Mouse (Mus musculus): ENCODE measurements around the gene Agap2. TPM values are rescaled to one million over a fixed set of nuclear protein-coding genes. Genes with fewer than 3 reads are reported as not detected.
A peak's percentile ranks its signal among the peaks of the same experiment; 100 is the strongest.

The Agap2 gene
- polyA plus RNA-seq, 1 experiment from 2014 or later, result 0.26 TPM

GRCm38 (mm10) chr10:127115068-127115467 is 40.0 kb downstream of the Agap2 start:
- Histone ChIP-seq H3K4me2 (ENCODE audit: low read length) (no peak overlapping the region), H3K9me3 (ENCODE audit: control insufficient read depth, low read length) (no peaks in the 10 kb centered on the region), H3K36me3 (ENCODE audit: control insufficient read depth, insufficient read depth, low read length) (peaks cover 48% of the 10 kb centered on the region), H3K27me3 (replicated peaks; ENCODE audit: control insufficient read depth, insufficient read depth, low read length) (no peaks in the 10 kb centered on the region), H3K4me3 (ENCODE audit: low read depth, low read length) (no peak overlapping the region), H3K9ac (ENCODE audit: low read length) (no peak overlapping the region), H3K27ac (ENCODE audit: low read depth) (no peak overlapping the region), H3K4me1 (replicated peaks; ENCODE audit: control insufficient read depth, insufficient read depth, low read length) (0 out of 2 replicates have a peak, but pooled peaks cover under 1% of the 10 kb centered on the region)
- ATAC-seq (replicated peaks; ENCODE audit: low FRiP score, low TSS enrichment, low read depth) (no peak), DNase-seq (ENCODE audit: low spot score) (no peak)
- WGBS, result 87% methylated on average over 2 of the region's 2 CpGs

GRCm38 (mm10) chr10:127118470-127118869 is 43.4 kb downstream of the Agap2 start:
- no peaks in the 10 kb centered on the region for H3K27me3 ChIP-seq (replicated peaks; ENCODE audit: control insufficient read depth, insufficient read depth, low read length)
- ATAC-seq (replicated peaks; ENCODE audit: low FRiP score, low TSS enrichment, low read depth) (no peak), DNase-seq (ENCODE audit: low spot score) (no peak)
- no peak overlapping the region for H3K9ac ChIP-seq (ENCODE audit: low read length)
- H3K4me1 ChIP-seq (replicated peaks; ENCODE audit: control insufficient read depth, insufficient read depth, low read length), result peaks cover 13% of the 10 kb centered on the region
- H3K4me3 ChIP-seq (ENCODE audit: low read depth, low read length), result no peak overlapping the region
- peaks cover 42% of the 10 kb centered on the region for H3K36me3 ChIP-seq (ENCODE audit: control insufficient read depth, insufficient read depth, low read length)
- H3K4me2 ChIP-seq (ENCODE audit: low read length), result no peak overlapping the region
- H3K9me3 ChIP-seq (ENCODE audit: control insufficient read depth, low read length), result no peaks in the 10 kb centered on the region
- no peak overlapping the region for H3K27ac ChIP-seq (ENCODE audit: low read depth)
- 93% methylated on average over 11 of the region's 11 CpGs for WGBS

GRCm38 (mm10) chr10:127119229-127119628 is 44.1 kb downstream of the Agap2 start:
- no peaks in the 10 kb centered on the region for H3K27me3 ChIP-seq (replicated peaks; ENCODE audit: control insufficient read depth, insufficient read depth, low read length)
- no peak overlapping the region for H3K4me2 ChIP-seq (ENCODE audit: low read length)
- no peak overlapping the region for H3K4me3 ChIP-seq (ENCODE audit: low read depth, low read length)
- peaks cover 42% of the 10 kb centered on the region for H3K36me3 ChIP-seq (ENCODE audit: control insufficient read depth, insufficient read depth, low read length)
- no peak overlapping the region for H3K9ac ChIP-seq (ENCODE audit: low read length)
- H3K4me1 ChIP-seq (replicated peaks; ENCODE audit: control insufficient read depth, insufficient read depth, low read length), result peaks cover 13% of the 10 kb centered on the region
- ATAC-seq (replicated peaks; ENCODE audit: low FRiP score, low TSS enrichment, low read depth), result no peak
- no peak for DNase-seq (ENCODE audit: low spot score)
- H3K27ac ChIP-seq (ENCODE audit: low read depth), result no peak overlapping the region
- 92% methylated on average over 10 of the region's 10 CpGs for WGBS
- H3K9me3 ChIP-seq (ENCODE audit: control insufficient read depth, low read length), result no peaks in the 10 kb centered on the region

GRCm38 (mm10) chr10:127120301-127121065 is 45.4 kb downstream of the Agap2 start:
- Histone ChIP-seq H3K4me3 (ENCODE audit: low read depth, low read length) (peak overlapping the region; percentile 90), H3K9ac (ENCODE audit: low read length) (peak overlapping the region; percentile 66), H3K27me3 (replicated peaks; ENCODE audit: control insufficient read depth, insufficient read depth, low read length) (no peaks in the 10 kb centered on the region), H3K9me3 (ENCODE audit: control insufficient read depth, low read length) (no peaks in the 10 kb centered on the region), H3K27ac (ENCODE audit: low read depth) (no peak overlapping the region), H3K36me3 (ENCODE audit: control insufficient read depth, insufficient read depth, low read length) (peaks cover 40% of the 10 kb centered on the region), H3K4me2 (ENCODE audit: low read length) (peak overlapping the region; percentile 100), H3K4me1 (replicated peaks; ENCODE audit: control insufficient read depth, insufficient read depth, low read length) (peaks cover 13% of the 10 kb centered on the region)
- no peak; the same call in 1 of the 2 replicates for ATAC-seq (replicated peaks; ENCODE audit: low FRiP score, low TSS enrichment, low read depth)
- peak; percentile 57 for DNase-seq (ENCODE audit: low spot score)
- 5% methylated on average over 30 of the region's 34 CpGs for WGBS

GRCm38 (mm10) chr10:127121066-127121477 is 46.0 kb downstream of the Agap2 start, which contains the start of gene Os9:
Gene Os9 (minus strand): TSS chr10:127121131.
- DNase-seq (ENCODE audit: low spot score) (peak; percentile 95), ATAC-seq (replicated peaks; ENCODE audit: low FRiP score, low TSS enrichment, low read depth) (peak; percentile 96)
- Histone ChIP-seq H3K9ac (ENCODE audit: low read length) (peak within 1 kb of the TSS; percentile 66), H3K27me3 (replicated peaks; ENCODE audit: control insufficient read depth, insufficient read depth, low read length) (no peaks in the 10 kb centered on the region), H3K4me2 (ENCODE audit: low read length) (peak within 1 kb of the TSS; percentile 100), H3K9me3 (ENCODE audit: control insufficient read depth, low read length) (no peaks in the 10 kb centered on the region), H3K27ac (ENCODE audit: low read depth) (no peak within 1 kb of the TSS), H3K4me3 (ENCODE audit: low read depth, low read length) (peak within 1 kb of the TSS; percentile 90), H3K4me1 (replicated peaks; ENCODE audit: control insufficient read depth, insufficient read depth, low read length) (peaks cover 13% of the 10 kb centered on the region), H3K36me3 (ENCODE audit: control insufficient read depth, insufficient read depth, low read length) (peaks cover 34% of the 10 kb centered on the region)
- WGBS, result 1% methylated on average over 19 of the region's 19 CpGs

GRCm38 (mm10) chr10:127122018-127122417 is 46.9 kb downstream of the Agap2 start:
- Histone ChIP-seq H3K9ac (ENCODE audit: low read length) (no peak overlapping the region), H3K4me2 (ENCODE audit: low read length) (no peak overlapping the region), H3K9me3 (ENCODE audit: control insufficient read depth, low read length) (no peaks in the 10 kb centered on the region), H3K27me3 (replicated peaks; ENCODE audit: control insufficient read depth, insufficient read depth, low read length) (no peaks in the 10 kb centered on the region), H3K36me3 (ENCODE audit: control insufficient read depth, insufficient read depth, low read length) (peaks cover 26% of the 10 kb centered on the region), H3K27ac (ENCODE audit: low read depth) (no peak overlapping the region), H3K4me3 (ENCODE audit: low read depth, low read length) (no peak overlapping the region), H3K4me1 (replicated peaks; ENCODE audit: control insufficient read depth, insufficient read depth, low read length) (peaks cover 13% of the 10 kb centered on the region)
- WGBS, result 89% methylated on average over 3 of the region's 3 CpGs
- ATAC-seq (replicated peaks; ENCODE audit: low FRiP score, low TSS enrichment, low read depth), result no peak
- no peak for DNase-seq (ENCODE audit: low spot score)

GRCm38 (mm10) chr10:127122784-127123435 is 47.8 kb downstream of the Agap2 start:
- Histone ChIP-seq H3K36me3 (ENCODE audit: control insufficient read depth, insufficient read depth, low read length) (peaks cover 17% of the 10 kb centered on the region), H3K9me3 (ENCODE audit: control insufficient read depth, low read length) (no peaks in the 10 kb centered on the region), H3K4me2 (ENCODE audit: low read length) (peak overlapping the region; percentile 48), H3K27me3 (replicated peaks; ENCODE audit: control insufficient read depth, insufficient read depth, low read length) (no peaks in the 10 kb centered on the region), H3K4me1 (replicated peaks; ENCODE audit: control insufficient read depth, insufficient read depth, low read length) (peaks cover 13% of the 10 kb centered on the region), H3K9ac (ENCODE audit: low read length) (0 out of 2 replicates have a peak overlapping the region, but pooled peaks have one; percentile 10), H3K27ac (ENCODE audit: low read depth) (no peak overlapping the region), H3K4me3 (ENCODE audit: low read depth, low read length) (peak overlapping the region; percentile 18)
- 18% methylated on average over 13 of the region's 13 CpGs for WGBS
- DNase-seq (ENCODE audit: low spot score) (peak; percentile 64), ATAC-seq (replicated peaks; ENCODE audit: low FRiP score, low TSS enrichment, low read depth) (no peak)

- 0 out of 2 replicates have a peak overlapping the region, but pooled peaks have one; percentile 10 for H3K9ac ChIP-seq (ENCODE audit: low read length)
- ATAC-seq (replicated peaks; ENCODE audit: low FRiP score, low TSS enrichment, low read depth), result no peak
Measured at GRCm38 (mm10) chr10:127123436-127123805, 48.3 kb downstream of the Agap2 start.

More at GRCm38 (mm10) chr10:127123436-127123805, 48.3 kb downstream of the Agap2 start:
- H3K36me3 ChIP-seq (ENCODE audit: control insufficient read depth, insufficient read depth, low read length), result peaks cover 12% of the 10 kb centered on the region
- peak overlapping the region; percentile 18 for H3K4me3 ChIP-seq (ENCODE audit: low read depth, low read length)
- 10% methylated on average over 4 of the region's 4 CpGs for WGBS
- peak overlapping the region; percentile 48 for H3K4me2 ChIP-seq (ENCODE audit: low read length)
- DNase-seq (ENCODE audit: low spot score), result peak; percentile 78
- no peaks in the 10 kb centered on the region for H3K9me3 ChIP-seq (ENCODE audit: control insufficient read depth, low read length)
- H3K27ac ChIP-seq (ENCODE audit: low read depth), result no peak overlapping the region
- peaks cover 13% of the 10 kb centered on the region for H3K4me1 ChIP-seq (replicated peaks; ENCODE audit: control insufficient read depth, insufficient read depth, low read length)
- H3K27me3 ChIP-seq (replicated peaks; ENCODE audit: control insufficient read depth, insufficient read depth, low read length), result no peaks in the 10 kb centered on the region

All from intestine, embryonic 14.5 days (tissue).